Mouse (Mus musculus): Measurements from ENCODE around the gene Cd6.

GRCm38 (mm10) chr19:10871328-10871961, 41.6 kb upstream of the Cd6 start:
- no peak for TF ChIP-seq CTCF (IDR thresholded peaks at IDR 0.05; ENCODE audit: insufficient read depth, low read depth, low read length)
- no peak for TF ChIP-seq POLR2A (IDR thresholded peaks at IDR 0.05; ENCODE audit: insufficient read depth, low read depth, low read length)
